Mouse (Mus musculus) kidney, embryonic 16.5 days (tissue): ENCODE data around the gene Adgrg5. TPM values are rescaled to one million over a fixed set of nuclear protein-coding genes. Genes with fewer than 3 reads are reported as not detected.

ENCODE experiments used
- ATAC-seq: fragments of 200-750 bp; cut with Nextera tagmentation; 2 replicates; pipeline ENCODE4 v1.8.0; 2017; ENCODE audit warnings: moderate TSS enrichment; ENCODE audit not compliant: low FRiP score, low TSS enrichment
- H3K27ac ChIP-seq: fragments of 300-500 bp; sonication (generic); 2 replicates; pipeline ENCODE4 v1.5.1; 2014; ENCODE audit warnings: low read length
- H3K27me3 ChIP-seq: fragments of 300-500 bp; sonication (generic); 2 replicates; pipeline ENCODE4 v1.6.1; 2014; ENCODE audit warnings: low read length, control low read depth, mixed read lengths; ENCODE audit not compliant: insufficient read depth
- H3K36me3 ChIP-seq: fragments of 300-500 bp; sonication (generic); 2 replicates; pipeline ENCODE4 v1.6.1; 2014; ENCODE audit warnings: low read length, control low read depth, mixed read lengths; ENCODE audit not compliant: insufficient read depth
- H3K4me1 ChIP-seq: fragments of 300-500 bp; sonication (generic); 2 replicates; pipeline ENCODE4 v1.6.1; 2014; ENCODE audit warnings: low read length, control low read depth, mixed read lengths; ENCODE audit not compliant: insufficient read depth
- H3K4me2 ChIP-seq: fragments of 300-500 bp; sonication (generic); replicated peaks from 2 replicates; pipeline ENCODE4 v1.6.1; 2014; ENCODE audit warnings: low read depth, low read length
- H3K4me3 ChIP-seq: fragments of 300-500 bp; sonication (generic); 2 replicates; pipeline ENCODE4 v1.5.1; 2014; ENCODE audit warnings: mild to moderate bottlenecking, low read length
- H3K9ac ChIP-seq: fragments of 300-500 bp; sonication (generic); replicated peaks from 2 replicates; pipeline ENCODE4 v1.6.1; 2014; ENCODE audit warnings: low read length
- H3K9me3 ChIP-seq: fragments of 300-500 bp; sonication (generic); 2 replicates; pipeline ENCODE4 v1.6.1; 2016; ENCODE audit warnings: low read length, control low read depth
- WGBS: fragments of 180-500 bp; shearing (Covaris S2); extraction: QIAGEN DNeasy Blood & Tissue Kit; methylation state at CpG from one replicate; pipeline ENCODE4 v1.1.7; 2014; 5-methylcytosine and 5-hydroxymethylcytosine counted together
- polyA plus RNA-seq: library from polyadenylated mRNA; unstranded; fragments of >200 nt; fragmentation: Nextera tagmentation; extraction: Ambion mirVana; gene quantifications from 2 replicates; pipeline ENCODE4 v1.2.1, GENCODE M21; 2015

Adgrg5 gene
- polyA plus RNA-seq, 1 experiment from 2014 or later = 0.05 TPM

GRCm38 (mm10) chr8:94899262-94899661, 24.2 kb upstream of the Adgrg5 start:
- H3K36me3 ChIP-seq = peaks cover 15% of the 10 kb centered on the region; the same call in 1 of the 2 replicates
- peak overlapping the region; percentile 53 for H3K4me2 ChIP-seq
- no peak overlapping the region for H3K27ac ChIP-seq
- whole genome bisulfite sequencing = 23% methylated on average over 11 of the region's 11 CpGs
- no peaks in the 10 kb centered on the region for H3K27me3 ChIP-seq
- peak; percentile 44 for ATAC-seq
- peak overlapping the region; percentile 55 for H3K9ac ChIP-seq
- peak overlapping the region; percentile 32 for H3K4me3 ChIP-seq
- H3K4me1 ChIP-seq = peaks cover 43% of the 10 kb centered on the region
- no peaks in the 10 kb centered on the region for H3K9me3 ChIP-seq

GRCm38 (mm10) chr8:94900617-94901016, 22.9 kb upstream of the Adgrg5 start:
- H3K4me1 ChIP-seq = peaks cover 57% of the 10 kb centered on the region
- ATAC-seq = no peak
- H3K4me2 ChIP-seq = no peak overlapping the region
- H3K4me3 ChIP-seq = no peak overlapping the region
- WGBS = 13% methylated on average over 6 of the region's 6 CpGs
- 0 out of 2 replicates have a peak overlapping the region, but pooled peaks have one; percentile 28 for H3K9ac ChIP-seq
- peaks cover 19% of the 10 kb centered on the region; the same call in 1 of the 2 replicates for H3K36me3 ChIP-seq
- no peaks in the 10 kb centered on the region for H3K27me3 ChIP-seq
- H3K9me3 ChIP-seq = no peaks in the 10 kb centered on the region
- peak overlapping the region; percentile 75; the same call in 1 of the 2 replicates for H3K27ac ChIP-seq

- WGBS = 12% methylated on average over 5 of the region's 5 CpGs
- H3K36me3 ChIP-seq = peaks cover 24% of the 10 kb centered on the region; the same call in 1 of the 2 replicates
- no peak overlapping the region for H3K4me3 ChIP-seq
- no peak for ATAC-seq
- H3K9ac ChIP-seq = 0 out of 2 replicates have a peak overlapping the region, but pooled peaks have one; percentile 39
- H3K4me1 ChIP-seq = peaks cover 61% of the 10 kb centered on the region
- peak overlapping the region; percentile 75 for H3K27ac ChIP-seq
- no peaks in the 10 kb centered on the region for H3K27me3 ChIP-seq
- H3K9me3 ChIP-seq = no peaks in the 10 kb centered on the region
- no peak overlapping the region for H3K4me2 ChIP-seq
Measured at GRCm38 (mm10) chr8:94901031-94901430, 22.5 kb upstream of the Adgrg5 start.

- H3K9me3 ChIP-seq = no peaks in the 10 kb centered on the region
- peaks cover 38% of the 10 kb centered on the region for H3K36me3 ChIP-seq
- peak; percentile 49 for ATAC-seq
Measured at GRCm38 (mm10) chr8:94903709-94904108, 19.8 kb upstream of the Adgrg5 start.

GRCm38 (mm10) chr8:94904450-94905175, 18.9 kb upstream of the Adgrg5 start:
- H3K4me3 ChIP-seq = no peak overlapping the region
- peak overlapping the region; percentile 82 for H3K27ac ChIP-seq
- H3K4me1 ChIP-seq = peaks cover 60% of the 10 kb centered on the region
- H3K36me3 ChIP-seq = peaks cover 41% of the 10 kb centered on the region
- WGBS = 59% methylated on average over 12 of the region's 12 CpGs
- peak; percentile 37 for ATAC-seq
- H3K9ac ChIP-seq = no peak overlapping the region; the same call in 1 of the 2 replicates
- H3K4me2 ChIP-seq = no peak overlapping the region
- H3K27me3 ChIP-seq = no peaks in the 10 kb centered on the region
- no peaks in the 10 kb centered on the region for H3K9me3 ChIP-seq

More at GRCm38 (mm10) chr8:94903709-94904108, 19.8 kb upstream of the Adgrg5 start:
- H3K4me2 ChIP-seq = 0 out of 2 replicates have a peak overlapping the region, but pooled peaks have one; percentile 14
- H3K27ac ChIP-seq = peak overlapping the region; percentile 82
- H3K27me3 ChIP-seq = no peaks in the 10 kb centered on the region
- no peak overlapping the region for H3K9ac ChIP-seq
- peaks cover 67% of the 10 kb centered on the region for H3K4me1 ChIP-seq
- WGBS = 14% methylated on average over 12 of the region's 12 CpGs
- H3K4me3 ChIP-seq = no peak overlapping the region

- Histone ChIP-seq H3K27me3 (0 out of 2 replicates have a peak, but pooled peaks cover 3% of the 10 kb centered on the region), H3K9me3 (no peaks in the 10 kb centered on the region), H3K36me3 (peaks cover 35% of the 10 kb centered on the region), H3K4me2 (no peak overlapping the region), H3K9ac (no peak overlapping the region), H3K27ac (peak overlapping the region; percentile 66), H3K4me3 (no peak overlapping the region), H3K4me1 (peaks cover 39% of the 10 kb centered on the region)
- ATAC-seq = no peak
- 77% methylated on average over 18 of the region's 18 CpGs for WGBS
Measured at GRCm38 (mm10) chr8:94907591-94908300, 15.7 kb upstream of the Adgrg5 start.

- H3K4me1 ChIP-seq = peaks cover 38% of the 10 kb centered on the region
- 5% methylated on average over 4 of the region's 4 CpGs for WGBS
- peaks cover 31% of the 10 kb centered on the region for H3K36me3 ChIP-seq
- H3K27me3 ChIP-seq = 0 out of 2 replicates have a peak, but pooled peaks cover 5% of the 10 kb centered on the region
- no peak for ATAC-seq
- H3K4me3 ChIP-seq = no peak overlapping the region
- no peak overlapping the region for H3K4me2 ChIP-seq
- no peaks in the 10 kb centered on the region for H3K9me3 ChIP-seq
- no peak overlapping the region for H3K9ac ChIP-seq
- peak overlapping the region; percentile 66 for H3K27ac ChIP-seq
Measured at GRCm38 (mm10) chr8:94908847-94909246, 14.6 kb upstream of the Adgrg5 start.

- 11% methylated on average over 70 of the region's 77 CpGs for WGBS
- Histone ChIP-seq H3K9ac (peak overlapping the region; percentile 54), H3K36me3 (peaks cover 12% of the 10 kb centered on the region; the same call in 1 of the 2 replicates), H3K4me2 (peak overlapping the region; percentile 73), H3K4me3 (peak overlapping the region; percentile 46), H3K9me3 (no peaks in the 10 kb centered on the region), H3K4me1 (peaks cover 40% of the 10 kb centered on the region), H3K27ac (no peak overlapping the region), H3K27me3 (0 out of 2 replicates have a peak, but pooled peaks cover 6% of the 10 kb centered on the region)
- ATAC-seq = peak; percentile 40; the same call in 1 of the 2 replicates
Measured at GRCm38 (mm10) chr8:94913061-94913660, 10.3 kb upstream of the Adgrg5 start.

GRCm38 (mm10) chr8:94914256-94914655, 9.2 kb upstream of the Adgrg5 start:
- no peak for ATAC-seq
- no peak overlapping the region for H3K4me3 ChIP-seq
- peaks cover 36% of the 10 kb centered on the region for H3K4me1 ChIP-seq
- no peak overlapping the region for H3K4me2 ChIP-seq
- H3K9me3 ChIP-seq = no peaks in the 10 kb centered on the region
- H3K36me3 ChIP-seq = peaks cover 8% of the 10 kb centered on the region; the same call in 1 of the 2 replicates
- H3K9ac ChIP-seq = no peak overlapping the region
- H3K27ac ChIP-seq = no peak overlapping the region
- H3K27me3 ChIP-seq = 0 out of 2 replicates have a peak, but pooled peaks cover 6% of the 10 kb centered on the region
- WGBS = 83% methylated on average over 6 of the region's 6 CpGs
